Mouse (Mus musculus) naive thymus-derived CD4-positive, alpha-beta T cell, adult 2 months (primary cell): ENCODE measurements around the gene Cyb5b.
"Not testable (repeated sequence)": the region's sequence is repeated elsewhere in the genome, so short reads cannot be mapped to it uniquely, and the experiment has no call there.

Source experiments
- DNase-seq: peaks from one replicate; pipeline ENCODE4 v3.0.0-alpha.2; 2011; ENCODE audit warnings: low read depth

Gene Cyb5b

DNA sequence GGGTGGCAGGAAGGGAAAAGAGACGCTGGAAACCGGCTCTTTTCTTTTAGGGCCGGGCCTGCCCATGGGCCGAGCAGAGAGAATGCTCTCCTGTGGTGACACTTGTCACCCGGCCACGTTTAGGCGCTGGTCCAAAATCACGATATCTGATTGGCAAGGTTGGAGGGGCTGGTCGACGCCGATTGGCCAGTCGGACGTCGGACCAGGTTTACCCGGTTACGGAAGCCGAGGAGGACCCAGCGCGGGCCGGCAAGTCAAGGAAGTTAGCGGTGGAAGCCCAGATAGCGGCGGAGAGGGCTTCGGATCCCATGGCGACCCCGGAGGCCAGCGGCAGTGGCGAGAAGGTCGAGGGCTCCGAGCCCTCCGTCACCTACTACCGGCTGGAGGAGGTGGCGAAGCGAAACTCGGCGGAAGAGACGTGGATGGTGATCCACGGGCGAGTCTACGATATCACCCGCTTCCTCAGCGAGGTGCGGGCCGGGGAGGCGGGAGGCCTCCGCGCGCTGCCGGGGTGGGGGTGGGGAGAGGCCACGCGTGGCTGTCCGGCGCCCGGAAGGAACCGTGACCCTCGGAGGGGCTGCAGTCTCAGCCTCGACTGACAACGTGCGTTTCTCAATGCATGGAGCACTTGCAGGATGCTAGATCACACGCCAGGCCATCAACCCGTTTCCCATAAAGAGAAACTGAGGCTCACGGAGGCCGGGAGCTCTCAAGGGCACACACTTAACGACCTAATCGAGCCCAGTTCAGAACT is at the start of gene Cyb5b:
Cyb5b (plus strand) TSS at position 237 of the 754 bp plus-strand sequence.
- peak; percentile 91 for DNase-seq

DNA sequence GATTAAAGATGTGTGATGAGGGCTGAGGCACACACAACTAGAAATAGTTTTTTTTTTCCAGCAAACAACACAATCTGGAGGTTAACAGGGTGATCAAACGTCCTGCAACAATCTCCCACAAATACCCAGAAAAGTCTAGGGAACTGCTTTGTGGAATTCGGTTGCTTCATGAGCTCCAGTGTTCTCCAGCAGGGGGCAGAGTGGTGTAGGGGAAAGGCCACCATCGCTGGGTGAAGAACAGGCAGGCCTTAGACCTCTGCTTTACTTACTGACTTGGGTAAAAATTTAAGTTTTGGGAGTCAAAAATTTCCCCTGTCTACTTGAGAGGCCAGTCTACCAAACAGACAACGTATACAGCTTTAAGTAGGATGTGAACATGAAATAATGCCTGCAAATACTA is 45.9 kb upstream of the Cyb5b start:
- peak; percentile 77 for DNase-seq

DNA sequence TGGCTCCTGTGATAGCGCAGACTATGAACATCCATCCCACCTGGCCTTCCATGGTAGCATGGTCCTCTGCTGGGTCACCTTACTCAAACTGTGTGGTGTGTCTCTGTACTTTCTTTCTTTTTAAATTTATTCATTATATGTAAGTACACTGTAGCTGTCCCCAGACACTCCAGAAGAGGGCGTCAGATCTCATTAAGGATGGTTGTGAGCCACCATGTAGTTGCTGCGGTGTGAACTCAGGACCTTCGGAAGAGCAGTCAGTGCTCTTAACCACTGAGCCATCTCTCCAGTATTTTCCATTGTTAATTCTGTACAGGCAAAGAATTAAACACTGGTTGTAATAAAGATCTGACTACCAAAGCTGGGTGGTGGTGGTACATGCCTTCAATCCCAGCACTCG is 42.4 kb upstream of the Cyb5b start:
- not testable (repeated sequence) for DNase-seq

GRCm38 (mm10) chr8:107108978-107109720 is 41.3 kb upstream of the Cyb5b start:
- DNase-seq: no peak

DNA sequence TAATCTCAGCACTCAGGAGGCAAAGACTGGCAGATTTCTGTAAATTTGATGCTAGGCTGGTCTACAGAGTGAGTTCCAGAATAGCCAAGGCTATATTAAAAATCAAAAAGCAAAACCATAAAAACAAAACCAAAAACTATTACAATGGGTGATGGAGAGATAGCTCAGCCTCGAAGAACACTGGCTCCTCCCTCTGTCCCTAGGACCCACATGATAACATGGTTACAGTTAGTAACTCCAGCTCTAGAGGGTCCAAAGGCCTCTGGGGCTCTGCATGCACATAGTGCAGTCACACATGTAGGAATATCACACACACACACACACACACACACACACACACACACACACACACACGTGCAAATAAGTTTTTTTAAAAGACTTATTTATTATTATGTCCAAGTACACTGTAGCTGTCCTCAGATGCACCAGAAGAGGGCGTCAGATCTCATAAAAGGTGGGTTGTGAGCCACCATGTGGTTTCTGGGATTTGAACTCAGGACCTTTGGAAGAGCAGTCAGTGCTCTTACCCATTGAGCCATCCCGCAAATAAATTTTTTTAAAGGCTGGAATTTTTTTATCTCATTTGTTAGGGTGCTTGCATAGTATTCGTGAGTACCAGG is 40.5 kb upstream of the Cyb5b start:
- no peak for DNase-seq

GRCm38 (mm10) chr8:107110629-107111330 is 39.7 kb upstream of the Cyb5b start:
- no peak for DNase-seq

GRCm38 (mm10) chr8:107111340-107112105 is 38.9 kb upstream of the Cyb5b start:
- no peak for DNase-seq

DNA sequence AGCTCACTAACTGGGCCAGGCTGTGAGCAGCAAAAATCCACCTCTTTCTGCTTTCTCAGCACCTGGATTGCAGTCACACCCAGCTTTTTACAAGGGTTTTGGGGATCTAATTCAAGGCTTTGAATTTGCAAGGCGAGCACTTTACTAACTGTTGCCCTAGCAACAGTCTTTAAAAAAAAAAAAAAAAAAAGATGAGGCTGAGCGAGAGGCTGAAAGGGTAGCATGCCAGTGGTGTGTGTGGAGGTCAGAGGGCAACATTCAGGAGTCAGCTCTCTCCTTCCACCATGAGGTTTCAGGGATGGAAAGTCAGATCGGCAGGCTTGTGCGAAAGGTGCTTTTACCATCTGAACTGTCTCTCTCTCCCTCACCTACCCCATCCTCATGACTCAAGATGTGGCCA is 37.2 kb upstream of the Cyb5b start:
- no peak for DNase-seq

DNA sequence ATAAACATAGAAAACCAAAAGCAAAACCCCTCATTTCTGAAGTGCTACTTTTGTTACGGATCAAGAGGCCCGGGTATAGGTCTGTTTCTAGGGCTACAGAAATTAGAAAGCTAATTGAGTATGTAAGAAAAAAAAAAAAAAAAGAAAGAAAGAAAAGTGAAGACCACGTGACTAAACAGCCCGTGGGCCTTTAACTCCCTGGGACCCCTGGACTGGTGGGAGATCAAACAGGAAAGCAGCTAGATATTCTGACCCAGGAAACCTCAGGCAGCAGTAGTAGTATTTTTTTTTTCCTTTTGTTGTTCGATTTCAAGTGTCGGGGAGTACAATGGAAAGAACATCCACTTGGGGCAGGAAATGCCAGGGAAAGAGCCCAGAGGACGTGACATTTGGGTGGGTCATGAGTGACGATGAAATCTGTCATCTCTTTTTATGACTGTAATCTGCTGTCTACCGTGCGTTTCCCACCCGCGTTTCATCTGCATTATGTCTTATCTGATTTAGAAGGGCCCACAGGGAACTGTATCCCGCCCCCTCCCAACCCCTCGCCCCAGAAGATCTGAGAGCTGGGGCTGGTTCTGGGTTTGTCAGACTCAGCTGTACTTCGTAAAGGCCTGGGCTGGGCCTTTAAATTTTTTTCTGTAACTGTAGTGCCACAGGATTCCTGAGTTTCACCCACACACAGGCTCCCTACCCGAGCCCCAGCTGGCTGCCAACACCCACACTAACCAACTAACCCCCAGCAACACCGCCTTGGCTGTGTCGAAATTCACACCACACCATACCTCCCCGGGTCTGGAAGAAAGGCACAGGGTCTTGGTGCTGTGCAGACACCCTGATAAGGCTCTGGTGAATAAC is 36.1 kb upstream of the Cyb5b start:
- DNase-seq: peak; percentile 52

DNA sequence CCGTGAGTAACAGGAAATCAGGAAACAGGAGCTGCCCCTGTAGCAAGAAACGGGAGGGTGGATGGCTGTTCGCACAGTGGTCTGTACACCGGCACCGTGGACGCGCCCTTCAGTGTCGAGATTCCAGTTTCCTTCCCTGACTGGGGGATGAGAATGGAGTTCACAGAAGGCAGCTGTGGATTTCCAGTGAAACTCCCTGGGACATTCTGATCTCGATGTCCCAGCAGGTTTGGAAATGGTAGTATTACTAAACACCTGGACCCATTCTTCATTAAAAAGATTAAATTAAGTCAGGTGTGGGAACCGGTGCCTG is 35.5 kb upstream of the Cyb5b start:
- DNase-seq: no peak

- peak; percentile 88 for DNase-seq
Observed at GRCm38 (mm10) chr8:107116023-107116422, 34.4 kb upstream of the Cyb5b start.

DNA sequence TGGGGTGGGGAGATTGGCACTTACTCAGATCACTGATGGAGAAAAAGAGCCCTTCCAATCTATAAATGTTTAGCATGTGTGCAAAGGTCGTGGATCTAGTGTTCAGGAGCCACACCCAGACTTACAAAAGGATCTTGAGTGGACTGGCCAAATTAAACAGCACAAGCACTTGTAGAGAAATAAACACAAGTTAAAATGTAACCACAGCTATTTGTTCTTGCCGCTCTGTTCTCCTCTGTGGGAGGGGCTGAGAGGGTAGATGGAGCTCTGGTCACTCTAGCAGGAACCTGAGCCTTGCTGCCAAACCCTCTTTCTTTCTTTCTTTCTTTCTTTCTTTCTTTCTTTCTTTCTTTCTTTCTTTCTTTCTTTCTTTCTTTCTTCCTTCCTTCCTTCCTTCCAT is 33.4 kb upstream of the Cyb5b start:
- DNase-seq: no peak

DNA sequence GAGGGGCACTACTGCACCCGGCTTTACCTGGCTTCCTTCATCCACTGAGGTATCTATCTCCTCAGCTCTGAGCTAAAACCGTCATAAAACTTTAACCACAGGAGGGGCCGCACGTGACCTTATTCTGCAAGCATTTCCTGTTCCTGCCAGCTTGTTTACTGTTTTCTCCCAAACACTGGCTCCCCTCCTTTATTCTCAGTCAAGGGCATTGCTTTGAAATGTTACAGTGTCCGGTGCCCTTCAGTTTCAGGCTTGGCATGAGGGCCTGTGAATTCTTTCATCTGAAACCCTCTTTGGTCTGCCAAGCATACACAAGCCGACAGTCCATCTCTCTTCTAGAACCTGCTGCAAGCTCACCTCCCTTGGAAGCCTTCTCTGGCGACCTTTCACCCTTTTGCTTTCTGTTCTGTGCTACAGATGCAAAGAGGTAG is 31.6 kb upstream of the Cyb5b start:
- DNase-seq: peak; percentile 47

DNA sequence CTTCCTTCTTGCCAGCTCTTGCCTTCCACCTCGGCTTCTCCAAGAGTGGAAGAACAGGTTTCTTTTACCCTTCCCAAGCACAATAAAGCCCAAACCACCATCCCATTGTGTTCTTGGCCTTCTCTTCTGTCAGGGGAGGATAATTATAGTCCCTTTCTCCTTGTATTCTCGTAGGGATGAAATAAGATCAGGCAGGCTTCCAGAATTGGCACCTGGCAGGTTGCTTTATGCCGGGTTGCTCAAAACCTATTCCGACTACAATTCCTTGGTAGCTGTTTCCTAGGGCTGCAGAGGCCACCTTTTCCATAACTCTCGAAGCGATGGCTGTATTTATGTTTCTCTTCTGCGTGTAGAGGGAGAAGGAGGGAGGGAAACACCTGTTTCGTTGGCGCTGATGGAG is 31.0 kb upstream of the Cyb5b start:
- no peak for DNase-seq

DNA sequence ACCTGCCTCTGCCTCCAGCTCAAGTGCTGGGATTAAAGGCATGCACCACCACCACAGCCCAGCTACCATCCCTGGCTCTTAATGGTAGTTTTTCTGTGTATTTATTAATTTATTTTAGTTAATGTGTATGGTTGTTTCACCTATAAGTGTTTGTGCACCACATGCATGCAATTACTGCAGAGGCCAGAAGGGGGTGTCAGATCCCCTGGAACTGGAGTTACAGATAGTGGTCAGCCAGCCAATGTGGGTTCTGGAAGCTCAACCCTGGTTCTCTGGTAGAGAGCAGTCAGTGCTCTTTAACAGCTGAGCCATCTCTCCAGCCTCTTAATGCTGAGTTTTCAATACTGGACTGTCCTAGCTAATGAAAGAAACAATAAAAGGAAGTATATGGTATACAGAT is 29.6 kb upstream of the Cyb5b start:
- DNase-seq: no peak

DNA sequence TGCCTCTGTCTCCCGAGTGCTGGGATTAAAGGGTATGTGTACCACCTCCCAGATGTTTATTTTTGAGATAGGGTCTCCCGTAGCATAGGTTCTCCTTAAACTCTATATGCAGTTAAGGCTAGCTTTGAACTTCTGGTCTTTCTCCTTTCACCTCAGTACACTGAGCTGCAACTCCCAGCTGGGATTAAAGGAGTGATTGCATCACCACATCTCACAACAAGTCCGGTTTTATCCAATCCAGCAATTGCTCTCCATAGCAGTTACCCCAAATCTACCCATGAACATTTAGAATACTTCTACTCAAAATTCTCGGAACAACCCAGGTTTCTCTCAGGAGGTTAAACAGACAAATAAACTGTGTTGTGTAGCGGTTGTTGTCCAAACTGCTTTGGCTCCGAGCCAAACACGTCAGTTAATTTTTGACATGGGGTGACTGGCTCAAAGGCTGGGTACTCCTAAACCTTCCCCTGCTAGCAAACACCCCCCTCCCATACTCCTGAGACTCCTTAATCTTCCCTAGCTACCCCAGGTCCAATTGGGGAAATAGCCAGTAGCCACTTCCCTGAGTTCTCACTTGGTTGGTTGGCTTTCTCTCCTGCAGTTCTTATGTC is 28.7 kb upstream of the Cyb5b start:
- DNase-seq: no peak

DNA sequence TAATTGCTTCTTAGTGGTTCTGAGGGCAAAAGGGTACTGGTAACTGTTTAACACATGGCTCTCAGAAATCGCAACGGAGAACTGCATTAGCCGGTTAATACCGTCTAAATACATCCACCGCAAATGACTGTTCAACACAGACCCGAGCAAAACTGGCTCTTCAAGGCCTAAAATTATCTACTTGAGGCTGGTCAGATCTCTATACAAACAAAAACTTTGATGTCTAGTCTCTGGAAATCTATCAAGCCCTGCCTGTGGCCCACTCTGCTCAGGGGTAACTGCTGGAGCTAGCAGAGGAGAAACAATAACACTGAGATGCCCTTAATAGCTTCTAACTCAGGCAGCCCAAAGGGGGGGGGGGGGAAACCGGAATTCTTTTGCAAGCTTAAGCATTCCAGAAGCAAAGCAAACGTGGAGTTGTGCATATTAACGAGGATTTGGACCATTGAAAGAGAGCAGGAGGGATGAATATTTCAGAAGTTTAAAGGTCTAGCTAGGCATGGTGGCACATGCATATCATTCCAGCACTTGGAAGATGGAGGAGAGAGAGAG is 27.3 kb upstream of the Cyb5b start:
- DNase-seq: no peak

DNA sequence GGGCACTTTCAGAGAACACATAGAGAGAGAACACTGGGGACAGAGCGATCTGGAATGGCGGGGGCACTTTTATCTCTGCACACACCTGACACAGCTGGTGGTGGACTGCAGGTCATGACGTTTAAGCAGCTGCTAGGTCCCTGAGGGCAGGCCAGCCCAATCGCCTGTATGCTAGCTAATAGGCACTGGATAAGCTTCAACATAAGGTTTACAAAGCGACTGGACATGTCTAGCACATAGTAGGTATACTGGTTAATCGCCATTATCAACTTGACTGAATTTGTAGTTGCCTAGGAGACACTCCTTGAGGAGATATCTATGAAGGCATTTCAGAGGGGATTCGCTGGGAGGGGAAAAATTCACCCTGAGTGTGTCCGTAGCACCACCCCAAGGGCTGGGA is 26.1 kb upstream of the Cyb5b start:
- DNase-seq: no peak

DNA sequence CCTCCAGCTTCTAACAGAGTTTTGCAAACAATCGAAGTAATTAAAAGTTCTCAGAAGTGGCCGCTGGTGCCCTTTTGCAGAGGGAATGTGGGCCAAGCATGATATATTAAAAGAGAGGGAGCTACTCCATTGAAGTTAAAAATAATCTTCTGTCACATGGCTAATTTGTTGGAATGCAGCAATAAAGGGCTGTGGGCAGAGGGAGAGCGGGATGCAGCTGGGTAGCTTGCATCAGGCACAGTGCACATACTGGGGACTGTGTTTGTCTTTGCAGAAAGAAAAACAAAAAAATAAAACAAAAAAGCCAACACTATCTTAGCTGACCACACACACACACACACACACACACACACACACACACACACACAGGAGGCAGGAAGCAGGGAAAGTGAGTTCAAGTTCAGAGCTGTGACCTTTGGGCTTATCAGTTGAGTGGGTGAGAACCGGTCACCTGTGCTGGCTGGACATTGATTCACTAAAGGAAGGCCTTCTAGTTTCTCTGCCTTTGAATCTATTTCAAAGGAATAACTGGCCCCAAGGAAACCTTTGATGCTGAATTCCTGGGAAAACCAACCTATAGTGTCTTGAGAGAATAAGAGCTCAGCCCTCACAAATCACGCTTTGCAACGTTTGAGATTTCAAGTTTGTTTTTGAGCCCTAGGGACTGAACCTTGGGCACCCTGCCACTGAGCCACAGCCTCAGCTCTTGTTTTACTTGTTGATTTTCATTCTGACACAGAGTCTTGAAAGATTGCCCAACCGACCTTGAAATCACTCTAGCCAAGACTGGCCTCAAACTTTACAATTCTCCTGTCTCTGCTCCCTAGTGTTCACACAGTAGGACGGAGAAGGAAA is 21.0 kb upstream of the Cyb5b start:
- DNase-seq: no peak
